Mouse (Mus musculus) bone marrow, adult 2 months (tissue): ENCODE results near the gene Hoxd11. TPM values are rescaled to one million over a fixed set of nuclear protein-coding genes. Genes with fewer than 3 reads are reported as not detected.

Source experiments
- H3K27ac ChIP-seq: fragments of 200-500 bp; 2 replicates; pipeline ENCODE4 v1.5.1; 2012; ENCODE audit warnings: low read depth, mild to moderate bottlenecking, control low read depth, inconsistent platforms, low read length; ENCODE audit not compliant: control insufficient read depth, poor library complexity, insufficient read depth
- H3K4me1 ChIP-seq: fragments of 200-500 bp; 2 replicates; pipeline ENCODE4 v1.6.1; 2011; ENCODE audit warnings: low read length; ENCODE audit not compliant: control insufficient read depth, insufficient read depth
- H3K4me3 ChIP-seq: fragments of 200-500 bp; replicated peaks from 2 replicates; pipeline ENCODE3; 2011; ENCODE audit warnings: mild to moderate bottlenecking, low read depth, low read length, control low read depth; ENCODE audit not compliant: control insufficient read depth
- CTCF ChIP-seq: fragments of 200-500 bp; IDR thresholded peaks from 2 replicates; pipeline ENCODE4 v1.5.1; 2011; ENCODE audit warnings: low read length, control low read depth; ENCODE audit not compliant: control insufficient read depth, insufficient read depth
- POLR2A ChIP-seq: fragments of 200-500 bp; IDR thresholded peaks from 2 replicates; pipeline ENCODE4 v1.6.1; 2011; ENCODE audit warnings: low read depth, mild to moderate bottlenecking, control low read depth, low read length, borderline replicate concordance; ENCODE audit not compliant: control insufficient read depth
- WGBS: fragments of 180-500 bp; shearing (Covaris S2); methylation state at CpG from one replicate; pipeline ENCODE4 v1.1.7; 2018; 5-methylcytosine and 5-hydroxymethylcytosine counted together
- polyA plus RNA-seq: library from polyadenylated mRNA; stranded (reverse); fragments of >200 nt; gene quantifications from 2 replicates; pipeline ENCODE4 v1.2.4, GENCODE M21; 2011; ENCODE audit warnings: low replicate concordance; ENCODE audit not compliant: missing spikeins, insufficient read depth, insufficient read length

Hoxd11 gene
- polyA plus RNA-seq, 1 experiment = 0.60 TPM

GRCm38 (mm10) chr2:74660421-74661375 lies 18.7 kb upstream of the Hoxd11 start:
- Histone ChIP-seq H3K4me1 (no peaks in the 10 kb centered on the region; the same call in 1 of the 2 replicates), H3K27ac (no peak overlapping the region), H3K4me3 (no peak overlapping the region)
- WGBS = 6% methylated on average over 30 of the region's 30 CpGs
- TF ChIP-seq CTCF = no peak
- no peak for TF ChIP-seq POLR2A

- WGBS = 7% methylated on average over 14 of the region's 14 CpGs
- Histone ChIP-seq H3K4me3 (no peak overlapping the region), H3K27ac (no peak overlapping the region), H3K4me1 (no peaks in the 10 kb centered on the region; the same call in 1 of the 2 replicates)
- TF ChIP-seq CTCF = peak; percentile 16; the same call in 1 of the 2 replicates
- TF ChIP-seq POLR2A = no peak
Observed at GRCm38 (mm10) chr2:74661685-74662084, 17.7 kb upstream of the Hoxd11 start.

- TF ChIP-seq CTCF = peak; percentile 40; the same call in 1 of the 2 replicates
- TF ChIP-seq POLR2A = no peak
- Histone ChIP-seq H3K27ac (no peak overlapping the region), H3K4me3 (no peak overlapping the region), H3K4me1 (no peaks in the 10 kb centered on the region; the same call in 1 of the 2 replicates)
- WGBS = 6% methylated on average over 18 of the region's 18 CpGs
Observed at GRCm38 (mm10) chr2:74663291-74663925, 15.9 kb upstream of the Hoxd11 start.

- no peak for TF ChIP-seq CTCF
- TF ChIP-seq POLR2A = no peak
- no peak overlapping the region for H3K27ac ChIP-seq
- 2% methylated on average over 7 of the region's 7 CpGs for WGBS
- H3K4me3 ChIP-seq = no peak overlapping the region
- no peaks in the 10 kb centered on the region for H3K4me1 ChIP-seq
Observed at GRCm38 (mm10) chr2:74666411-74666810, 12.9 kb upstream of the Hoxd11 start.

GRCm38 (mm10) chr2:74667191-74667841 lies 12.0 kb upstream of the Hoxd11 start:
- Histone ChIP-seq H3K4me3 (no peak overlapping the region), H3K27ac (no peak overlapping the region), H3K4me1 (no peaks in the 10 kb centered on the region)
- 11% methylated on average over 36 of the region's 36 CpGs for WGBS
- TF ChIP-seq POLR2A (no peak), CTCF (no peak)

GRCm38 (mm10) chr2:74667842-74668357 lies 11.5 kb upstream of the Hoxd11 start, which contains the start of gene Hoxd13:
Hoxd13 (plus strand) TSS chr2:74668310.
- H3K27ac ChIP-seq = no peak within 1 kb of the TSS
- no peak for TF ChIP-seq CTCF
- TF ChIP-seq POLR2A = no peak
- no peaks in the 10 kb centered on the region for H3K4me1 ChIP-seq
- WGBS = 1% methylated on average over 31 of the region's 51 CpGs
- H3K4me3 ChIP-seq = no peak within 1 kb of the TSS

- H3K4me1 ChIP-seq = no peaks in the 10 kb centered on the region
- no peak for TF ChIP-seq CTCF
- no peak for TF ChIP-seq POLR2A
- H3K4me3 ChIP-seq = no peak overlapping the region
- WGBS = 1% methylated on average over 74 of the region's 74 CpGs
- H3K27ac ChIP-seq = no peak overlapping the region
Observed at GRCm38 (mm10) chr2:74668370-74669229, 10.8 kb upstream of the Hoxd11 start.
